Mouse (Mus musculus): ENCODE results near the gene Matk. TPM values are rescaled to one million over a fixed set of nuclear protein-coding genes. Genes with fewer than 3 reads are reported as not detected.

Gene Matk
- polyA plus RNA-seq, 1 experiment: 0.67 TPM

DNA sequence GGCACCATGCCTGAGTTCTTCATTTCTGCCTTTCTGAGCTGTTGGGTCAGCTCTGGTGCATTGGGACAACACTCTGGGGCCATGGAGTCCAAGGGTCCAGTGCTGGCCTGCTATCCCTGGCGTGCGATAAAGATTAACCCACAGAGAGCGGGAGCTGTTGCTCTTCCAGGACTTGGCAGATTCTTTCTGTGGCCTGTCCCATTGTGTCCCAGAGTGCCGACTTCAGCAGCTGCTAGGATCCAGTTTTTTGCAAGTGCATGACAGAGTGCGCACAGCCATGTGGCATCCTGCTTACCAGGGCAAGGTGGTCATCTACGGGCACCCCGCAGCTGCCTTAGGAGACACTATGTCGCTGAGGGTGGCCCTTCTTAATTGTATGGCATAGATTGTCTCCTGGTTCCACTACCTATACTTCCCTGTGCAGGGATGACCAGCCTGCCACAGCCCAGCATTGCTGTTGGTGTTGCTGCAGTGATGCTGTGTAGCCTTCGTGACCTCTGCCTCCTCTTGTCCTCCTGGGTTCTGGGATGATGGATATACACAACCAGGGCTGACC, 47.7 kb downstream of the Matk start:
- no peak overlapping the region for H3K4me3 ChIP-seq
- no peak for TF ChIP-seq TCF3 (IDR thresholded peaks at IDR 0.05; ENCODE audit: insufficient read length, low read depth)
- TF ChIP-seq CEBPB (IDR thresholded peaks at IDR 0.05; ENCODE audit: insufficient read depth, poor library complexity, severe bottlenecking): no peak
- TF ChIP-seq USF1 (IDR thresholded peaks at IDR 0.05; ENCODE audit: low read depth): no peak
- no peak for TF ChIP-seq SRF (IDR thresholded peaks at IDR 0.05; ENCODE audit: control insufficient read depth, insufficient read length, low read depth)
- no peak for TF ChIP-seq TCF12 (IDR thresholded peaks at IDR 0.05; ENCODE audit: insufficient read depth, poor library complexity, severe bottlenecking)
- TF ChIP-seq POLR2A (IDR thresholded peaks at IDR 0.05; ENCODE audit: insufficient read length, low read depth): no peak
- TF ChIP-seq POLR2AphosphoS2 (IDR thresholded peaks at IDR 0.05; ENCODE audit: insufficient read length, low read depth): no peak
- TF ChIP-seq MYOG (IDR thresholded peaks at IDR 0.05; ENCODE audit: control insufficient read depth in 1 of 3, insufficient read depth in 1 of 3, insufficient read length in 2 of 3, low read depth in 2 of 3): no peak
- TF ChIP-seq MAX (IDR thresholded peaks at IDR 0.05; ENCODE audit: low read depth): no peak
- TF ChIP-seq REST (IDR thresholded peaks at IDR 0.05; ENCODE audit: insufficient read depth, insufficient read length): no peak
- no peak for TF ChIP-seq MYOD1 (IDR thresholded peaks at IDR 0.05; ENCODE audit: control insufficient read depth in 1 of 3, insufficient read length in 2 of 3, low read depth in 2 of 3)
- no peaks in the 10 kb centered on the region for H3K36me3 ChIP-seq (ENCODE audit: control insufficient read depth, insufficient read depth)
- H3K79me2 ChIP-seq (ENCODE audit: control insufficient read depth, insufficient read depth): peaks cover 40% of the 10 kb centered on the region
- H3K27me3 ChIP-seq (ENCODE audit: control insufficient read depth, insufficient read depth, insufficient read length): no peaks in the 10 kb centered on the region
- H3ac ChIP-seq (ENCODE audit: control insufficient read depth, insufficient read length): no peak overlapping the region
- H3K4me2 ChIP-seq (ENCODE audit: low read depth): no peak overlapping the region

DNA sequence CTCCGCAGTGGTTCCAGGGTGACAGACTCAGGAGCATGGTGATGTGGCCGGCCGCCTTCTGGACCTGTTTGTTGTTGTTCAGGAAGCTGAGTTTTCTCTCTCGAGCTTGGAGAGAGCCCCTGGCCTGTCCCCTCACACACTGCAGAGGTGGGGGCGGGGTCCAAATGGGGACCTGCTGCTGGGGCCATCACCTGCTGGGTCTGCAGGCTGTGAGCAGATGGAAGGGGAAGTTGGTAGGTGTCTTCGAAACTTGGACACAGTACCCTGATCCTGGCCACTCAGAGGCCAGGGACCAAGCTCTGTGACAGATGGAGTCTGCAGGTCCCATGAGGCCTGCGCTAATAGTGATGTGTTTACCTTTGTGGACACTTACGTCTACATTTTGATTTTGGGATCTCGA, 48.6 kb downstream of the Matk start:
- Histone ChIP-seq H3K4me2 (ENCODE audit: low read depth) (no peak overlapping the region), H3K36me3 (ENCODE audit: control insufficient read depth, insufficient read depth) (no peaks in the 10 kb centered on the region), H3K79me2 (ENCODE audit: control insufficient read depth, insufficient read depth) (peaks cover 33% of the 10 kb centered on the region), H3K27me3 (ENCODE audit: control insufficient read depth, insufficient read depth, insufficient read length) (no peaks in the 10 kb centered on the region), H3ac (ENCODE audit: control insufficient read depth, insufficient read length) (no peak overlapping the region), H3K4me3 (no peak overlapping the region)
- TF ChIP-seq POLR2A (IDR thresholded peaks at IDR 0.05; ENCODE audit: insufficient read length, low read depth) (no peak), MAX (IDR thresholded peaks at IDR 0.05; ENCODE audit: low read depth) (no peak), CEBPB (IDR thresholded peaks at IDR 0.05; ENCODE audit: insufficient read depth, poor library complexity, severe bottlenecking) (no peak), USF1 (IDR thresholded peaks at IDR 0.05; ENCODE audit: low read depth) (no peak), POLR2AphosphoS2 (IDR thresholded peaks at IDR 0.05; ENCODE audit: insufficient read length, low read depth) (no peak), TCF12 (IDR thresholded peaks at IDR 0.05; ENCODE audit: insufficient read depth, poor library complexity, severe bottlenecking) (no peak), E2F4 (IDR thresholded peaks at IDR 0.05; ENCODE audit: insufficient read depth) (no peak), MYOG (IDR thresholded peaks at IDR 0.05; ENCODE audit: control insufficient read depth in 1 of 3, insufficient read depth in 1 of 3, insufficient read length in 2 of 3, low read depth in 2 of 3) (no peak), SRF (IDR thresholded peaks at IDR 0.05; ENCODE audit: control insufficient read depth, insufficient read length, low read depth) (no peak), TCF3 (IDR thresholded peaks at IDR 0.05; ENCODE audit: insufficient read length, low read depth) (no peak), MYOD1 (IDR thresholded peaks at IDR 0.05; ENCODE audit: control insufficient read depth in 1 of 3, insufficient read length in 2 of 3, low read depth in 2 of 3) (no peak), REST (IDR thresholded peaks at IDR 0.05; ENCODE audit: insufficient read depth, insufficient read length) (no peak)

DNA sequence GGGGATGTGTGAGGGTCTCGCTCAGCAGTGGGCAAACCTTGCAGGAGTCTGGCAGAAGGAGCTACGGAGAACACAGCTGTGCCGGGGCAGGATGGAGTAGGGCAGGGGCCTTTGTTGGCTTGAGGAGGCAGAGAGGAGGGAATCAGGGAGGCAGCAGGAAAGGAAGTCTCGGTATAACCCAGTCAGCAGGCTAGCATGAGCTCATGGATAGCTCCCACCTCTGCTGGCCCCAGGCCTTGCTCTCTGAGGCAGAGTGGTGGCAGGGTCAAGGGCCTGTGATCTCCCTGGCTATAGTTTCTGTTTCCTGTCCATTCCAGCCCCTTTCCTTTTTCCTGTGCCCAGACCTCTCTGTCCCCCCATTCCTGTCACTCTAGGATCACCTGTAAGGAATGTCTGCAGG, 49.6 kb downstream of the Matk start:
- no peaks in the 10 kb centered on the region for H3K36me3 ChIP-seq (ENCODE audit: control insufficient read depth, insufficient read depth)
- no peaks in the 10 kb centered on the region for H3K27me3 ChIP-seq (ENCODE audit: control insufficient read depth, insufficient read depth, insufficient read length)
- no peak for TF ChIP-seq TCF12 (IDR thresholded peaks at IDR 0.05; ENCODE audit: insufficient read depth, poor library complexity, severe bottlenecking)
- TF ChIP-seq MAX (IDR thresholded peaks at IDR 0.05; ENCODE audit: low read depth): no peak
- TF ChIP-seq USF1 (IDR thresholded peaks at IDR 0.05; ENCODE audit: low read depth): no peak
- TF ChIP-seq POLR2AphosphoS2 (IDR thresholded peaks at IDR 0.05; ENCODE audit: insufficient read length, low read depth): no peak
- no peak for TF ChIP-seq SRF (IDR thresholded peaks at IDR 0.05; ENCODE audit: control insufficient read depth, insufficient read length, low read depth)
- TF ChIP-seq TCF3 (IDR thresholded peaks at IDR 0.05; ENCODE audit: insufficient read length, low read depth): no peak
- no peak for TF ChIP-seq CEBPB (IDR thresholded peaks at IDR 0.05; ENCODE audit: insufficient read depth, poor library complexity, severe bottlenecking)
- no peak for TF ChIP-seq POLR2A (IDR thresholded peaks at IDR 0.05; ENCODE audit: insufficient read length, low read depth)
- TF ChIP-seq REST (IDR thresholded peaks at IDR 0.05; ENCODE audit: insufficient read depth, insufficient read length): no peak
- no peak for TF ChIP-seq MYOG (IDR thresholded peaks at IDR 0.05; ENCODE audit: control insufficient read depth in 1 of 3, insufficient read depth in 1 of 3, insufficient read length in 2 of 3, low read depth in 2 of 3)
- TF ChIP-seq MYOD1 (IDR thresholded peaks at IDR 0.05; ENCODE audit: control insufficient read depth in 1 of 3, insufficient read length in 2 of 3, low read depth in 2 of 3): no peak
- no peak for TF ChIP-seq E2F4 (IDR thresholded peaks at IDR 0.05; ENCODE audit: insufficient read depth)
- no peak overlapping the region for H3K4me3 ChIP-seq
- H3K79me2 ChIP-seq (ENCODE audit: control insufficient read depth, insufficient read depth): peaks cover 26% of the 10 kb centered on the region
- H3ac ChIP-seq (ENCODE audit: control insufficient read depth, insufficient read length): no peak overlapping the region
- peak overlapping the region; percentile 22 for H3K4me2 ChIP-seq (ENCODE audit: low read depth)

DNA sequence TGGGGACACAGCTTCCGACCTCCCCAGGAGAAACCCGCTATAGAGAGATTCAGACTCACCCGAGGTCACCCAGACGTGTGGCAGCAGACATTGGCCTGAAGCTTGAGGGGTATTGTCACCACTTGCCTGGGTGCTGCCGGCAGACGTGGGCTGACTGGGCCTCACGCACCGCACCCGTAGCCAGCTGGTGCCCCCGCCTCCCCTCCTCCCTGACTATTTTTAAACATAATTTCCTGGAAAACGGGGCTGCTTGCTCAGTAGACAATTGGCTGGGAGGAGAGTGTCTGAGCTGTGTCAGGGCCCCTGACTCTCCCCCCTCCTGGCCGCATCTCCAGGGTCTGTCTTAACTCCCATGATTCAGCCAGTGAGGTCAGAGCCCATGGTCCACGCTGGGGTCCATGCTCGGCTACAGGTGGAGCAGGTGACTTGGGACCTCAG, 50.1 kb downstream of the Matk start:
- no peak overlapping the region for H3K4me3 ChIP-seq
- TF ChIP-seq MYOG (IDR thresholded peaks at IDR 0.05; ENCODE audit: control insufficient read depth in 1 of 3, insufficient read depth in 1 of 3, insufficient read length in 2 of 3, low read depth in 2 of 3): peak in 2 of 3 experiments; percentile 77 to 80
- TF ChIP-seq MAX (IDR thresholded peaks at IDR 0.05; ENCODE audit: low read depth): no peak
- TF ChIP-seq TCF3 (IDR thresholded peaks at IDR 0.05; ENCODE audit: insufficient read length, low read depth): no peak
- TF ChIP-seq TCF12 (IDR thresholded peaks at IDR 0.05; ENCODE audit: insufficient read depth, poor library complexity, severe bottlenecking): no peak
- no peak for TF ChIP-seq POLR2A (IDR thresholded peaks at IDR 0.05; ENCODE audit: insufficient read length, low read depth)
- TF ChIP-seq SRF (IDR thresholded peaks at IDR 0.05; ENCODE audit: control insufficient read depth, insufficient read length, low read depth): no peak
- TF ChIP-seq POLR2AphosphoS2 (IDR thresholded peaks at IDR 0.05; ENCODE audit: insufficient read length, low read depth): no peak
- TF ChIP-seq E2F4 (IDR thresholded peaks at IDR 0.05; ENCODE audit: insufficient read depth): no peak
- TF ChIP-seq REST (IDR thresholded peaks at IDR 0.05; ENCODE audit: insufficient read depth, insufficient read length): no peak
- TF ChIP-seq USF1 (IDR thresholded peaks at IDR 0.05; ENCODE audit: low read depth): no peak
- no peak for TF ChIP-seq CEBPB (IDR thresholded peaks at IDR 0.05; ENCODE audit: insufficient read depth, poor library complexity, severe bottlenecking)
- peak in 1 of 3 experiments; percentile 67 for TF ChIP-seq MYOD1 (IDR thresholded peaks at IDR 0.05; ENCODE audit: control insufficient read depth in 1 of 3, insufficient read length in 2 of 3, low read depth in 2 of 3)
- no peaks in the 10 kb centered on the region for H3K36me3 ChIP-seq (ENCODE audit: control insufficient read depth, insufficient read depth)
- no peaks in the 10 kb centered on the region for H3K27me3 ChIP-seq (ENCODE audit: control insufficient read depth, insufficient read depth, insufficient read length)
- H3K79me2 ChIP-seq (ENCODE audit: control insufficient read depth, insufficient read depth): peaks cover 21% of the 10 kb centered on the region
- peak overlapping the region; percentile 40 for H3K4me2 ChIP-seq (ENCODE audit: low read depth)
- no peak overlapping the region for H3ac ChIP-seq (ENCODE audit: control insufficient read depth, insufficient read length)
